Comparison of ENCODE assay signal across 9 mouse cellular contexts in genomic region chr2:103445776-103446175, GRCm38 (mm10). TPM values are rescaled to one million over a fixed set of nuclear protein-coding genes. Genes with fewer than 3 reads are reported as not detected.
DNase-seq lines count a peak whose midpoint lies in the region; ATAC-seq and TF ChIP-seq lines count a peak whose summit lies in the region.
"Had no signal": no experiment of that assay in that cellular context is flagged by ENCODE, and none has a peak within 500 bp of the region (broad histone marks: within the 10 kb centered on the region; RNA-seq: fewer than 3 reads in every experiment).

No protein-coding gene starts in this region.

- peak; percentile 10 for DNase-seq in G1E (ENCODE audit: low spot score)
- DNase-seq in c-Kit-positive CD71-negative TER-119-negative erythroid progenitor cells, embryonic 14.5 days (ENCODE audit: low read depth) = peak; percentile 50
- no peak for DNase-seq in Muller cell, postnatal 12 days (ENCODE audit: inconsistent ontology term)

- H3K27ac ChIP-seq in intestine, postnatal 0 days (ENCODE audit: low read depth, low read length) = no peak overlapping the region
- no peak overlapping the region for H3K27ac ChIP-seq in intestine, embryonic 15.5 days
- no peak overlapping the region for H3K27ac ChIP-seq in limb, embryonic 12.5 days
- H3K27ac ChIP-seq: macrophage had no signal

- H3K27me3 ChIP-seq in intestine, postnatal 0 days (replicated peaks; ENCODE audit: control insufficient read depth, insufficient read depth, low read length) = no peaks in the 10 kb centered on the region
- H3K27me3 ChIP-seq in intestine, embryonic 15.5 days (replicated peaks) = no peaks in the 10 kb centered on the region
- peaks cover 26% of the 10 kb centered on the region for H3K27me3 ChIP-seq in G1E (ENCODE audit: insufficient read depth, low read length)
- H3K27me3 ChIP-seq in limb, embryonic 12.5 days = no peaks in the 10 kb centered on the region; the same call in 1 of the 2 replicates

- no peaks in the 10 kb centered on the region for H3K4me1 ChIP-seq in intestine, postnatal 0 days (replicated peaks; ENCODE audit: control insufficient read depth, insufficient read depth, low read length)
- no peaks in the 10 kb centered on the region for H3K4me1 ChIP-seq in intestine, embryonic 15.5 days (replicated peaks)
- peaks cover 1% of the 10 kb centered on the region; the same call in 1 of the 2 replicates for H3K4me1 ChIP-seq in G1E (ENCODE audit: insufficient read depth, low read depth, low read length)
- no peaks in the 10 kb centered on the region for H3K4me1 ChIP-seq in limb, embryonic 12.5 days (replicated peaks)

- no peak overlapping the region for H3K9ac ChIP-seq in intestine, postnatal 0 days (ENCODE audit: low read depth, low read length)
- no peak overlapping the region for H3K9ac ChIP-seq in intestine, embryonic 15.5 days
- no peak overlapping the region for H3K9ac ChIP-seq in limb, embryonic 12.5 days (replicated peaks)

- peak; percentile 86 for TF ChIP-seq CTCF in intestine, postnatal 0 days (IDR thresholded peaks at IDR 0.05; ENCODE audit: low read depth)
- TF ChIP-seq CTCF in G1E (IDR thresholded peaks at IDR 0.05; ENCODE audit: low read depth, low read length) = peak; percentile 86

- no peak overlapping the region for H3K4me2 ChIP-seq in intestine, postnatal 0 days (replicated peaks; ENCODE audit: low read depth)
- no peak overlapping the region for H3K4me2 ChIP-seq in intestine, embryonic 15.5 days (replicated peaks)
- H3K4me2 ChIP-seq in limb, embryonic 12.5 days = no peak overlapping the region

- H3K36me3 ChIP-seq in intestine, postnatal 0 days (ENCODE audit: control insufficient read depth, insufficient read depth) = no peaks in the 10 kb centered on the region
- no peaks in the 10 kb centered on the region for H3K36me3 ChIP-seq in intestine, embryonic 15.5 days
- no peaks in the 10 kb centered on the region for H3K36me3 ChIP-seq in G1E (replicated peaks)
- H3K36me3 ChIP-seq in limb, embryonic 12.5 days = no peaks in the 10 kb centered on the region

- 61% methylated on average over 6 of the region's 6 CpGs for WGBS in intestine, postnatal 0 days
- 57% methylated on average over 6 of the region's 6 CpGs for WGBS in intestine, embryonic 15.5 days
- WGBS in limb, embryonic 12.5 days = 64% methylated on average over 6 of the region's 6 CpGs

- ATAC-seq in intestine, postnatal 0 days = no peak
- no peak for ATAC-seq in intestine, embryonic 15.5 days
- ATAC-seq in G1E (ENCODE audit: extremely low read depth, insufficient number of reproducible peaks, low FRiP score, poor library complexity, severe bottlenecking) = 0 out of 2 replicates have a peak, but pooled peaks have one; percentile 34
- peak; percentile 54 for ATAC-seq in granulocyte monocyte progenitor cell, adult 5-6 weeks (replicated peaks; ENCODE audit: poor library complexity, severe bottlenecking)
- ATAC-seq in limb, embryonic 12.5 days (ENCODE audit: insufficient number of reproducible peaks, insufficient read depth, low FRiP score, low TSS enrichment, low read depth) = peak; percentile 47; the same call in 1 of the 2 replicates
- ATAC-seq in neutrophil, adult 5-6 weeks (ENCODE audit: extremely low read depth, insufficient number of reproducible peaks, low FRiP score, poor library complexity, severe bottlenecking) = peak; percentile 65

- H3K9me3 ChIP-seq in intestine, postnatal 0 days (ENCODE audit: control insufficient read depth) = no peaks in the 10 kb centered on the region
- no peaks in the 10 kb centered on the region for H3K9me3 ChIP-seq in intestine, embryonic 15.5 days
- H3K9me3 ChIP-seq in G1E (replicated peaks) = no peaks in the 10 kb centered on the region
- no peaks in the 10 kb centered on the region for H3K9me3 ChIP-seq in limb, embryonic 12.5 days

- no peak overlapping the region for H3K4me3 ChIP-seq in intestine, postnatal 0 days (ENCODE audit: low read depth, low read length)
- no peak overlapping the region for H3K4me3 ChIP-seq in intestine, embryonic 15.5 days (replicated peaks)
- H3K4me3 ChIP-seq in G1E (ENCODE audit: low read depth, low read length) = no peak overlapping the region
- no peak overlapping the region for H3K4me3 ChIP-seq in limb, embryonic 12.5 days (replicated peaks)

RNA-seq across cellular contexts. Expression of gene Elf5, which starts 34.3 kb away (rescaled TPM):
- polyA plus RNA-seq in intestine, postnatal 0 days (2015; fragmentation: Nextera tagmentation; extraction: Ambion mirVana) = not detected in 2 replicates
- 0.13 and 0.20 TPM in 2 replicates for polyA plus RNA-seq in intestine, embryonic 15.5 days (2015; fragmentation: Nextera tagmentation; extraction: Ambion mirVana)
- total RNA-seq in G1E (2014; fragmentation: Nextera tagmentation) (not detected in 2 replicates), G1E (2017) (0.11 TPM in 1 of 2 replicates, not detected in the other)
- polyA plus RNA-seq in G1E (2012) = not detected in 2 replicates
- not detected in 2 replicates for total RNA-seq in granulocyte monocyte progenitor cell, adult 5-6 weeks (2014; fragmentation: Nextera tagmentation)
- total RNA-seq in granulocyte monocyte progenitor cell, adult 5-6 weeks (2017) = not detected in 2 replicates
- polyA plus RNA-seq in limb, embryonic 12.5 days (2016; fragmentation: Nextera tagmentation; extraction: Ambion mirVana) = not detected in 2 replicates
- 0.12 TPM in 1 of 2 replicates, not detected in the other for total RNA-seq in neutrophil, adult 5-6 weeks (2017)
- polyA plus RNA-seq: macrophage had no signal

RNA-seq across cellular contexts. Expression of gene Cat, which starts 39.2 kb away (rescaled TPM):
- polyA plus RNA-seq in intestine, postnatal 0 days (2015; fragmentation: Nextera tagmentation; extraction: Ambion mirVana) = 173 and 179 TPM in 2 replicates
- polyA plus RNA-seq in intestine, embryonic 15.5 days (2015; fragmentation: Nextera tagmentation; extraction: Ambion mirVana) = 128 and 131 TPM in 2 replicates
- total RNA-seq in G1E (2014; fragmentation: Nextera tagmentation) (325 and 382 TPM in 2 replicates), G1E (2017) (114 and 122 TPM in 2 replicates)
- 135 and 144 TPM in 2 replicates for polyA plus RNA-seq in G1E (2012)
- 77.7 and 79.5 TPM in 2 replicates for total RNA-seq in granulocyte monocyte progenitor cell, adult 5-6 weeks (2014; fragmentation: Nextera tagmentation)
- 34.7 and 44.5 TPM in 2 replicates for total RNA-seq in granulocyte monocyte progenitor cell, adult 5-6 weeks (2017)
- polyA plus RNA-seq in limb, embryonic 12.5 days (2016; fragmentation: Nextera tagmentation; extraction: Ambion mirVana) = 68.5 and 86.8 TPM in 2 replicates
- total RNA-seq in neutrophil, adult 5-6 weeks (2017) = 69.0 and 89.6 TPM in 2 replicates

Comparison
In these comparisons a context has a peak if more than half of its experiments do, and no peak if none do; other contexts are left out.
1. ATAC-seq: peak in G1E (single experiment), granulocyte monocyte progenitor cell, adult 5-6 weeks (single experiment), limb, embryonic 12.5 days (single experiment) and neutrophil, adult 5-6 weeks (single experiment); none in intestine, postnatal 0 days (single experiment) and intestine, embryonic 15.5 days (single experiment).